Mouse (Mus musculus): ENCODE results near the gene Polg2. TPM values are rescaled to one million over a fixed set of nuclear protein-coding genes. Genes with fewer than 3 reads are reported as not detected.

Polg2 gene
- polyA plus RNA-seq, 1 experiment from 2014 or later = 9.3 TPM

DNA sequence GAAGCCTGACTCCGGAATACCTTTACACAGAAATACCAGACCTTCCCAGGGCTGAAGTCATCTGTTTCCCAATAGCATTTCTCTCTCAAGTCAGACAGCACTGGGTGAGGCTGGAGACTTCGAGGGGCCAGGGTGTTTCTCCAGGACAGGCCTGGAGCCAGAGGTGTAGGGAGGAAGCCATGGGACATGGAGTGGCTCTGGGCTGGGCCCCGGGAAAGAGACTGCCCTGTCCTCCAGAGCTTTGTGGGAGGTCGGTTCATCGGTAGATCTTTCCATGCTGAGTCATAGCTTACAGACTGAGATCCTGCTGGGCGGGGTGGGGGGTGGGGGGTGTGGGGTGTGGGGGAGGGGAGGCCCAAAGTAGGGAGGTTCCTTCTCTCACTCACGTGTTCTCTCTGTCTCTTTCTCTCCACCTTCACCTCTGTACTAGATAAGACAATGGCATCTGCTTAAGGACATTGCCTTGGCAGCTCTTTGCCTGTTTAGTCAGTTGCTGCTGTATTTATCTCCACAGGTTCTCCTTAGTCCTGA is 56.4 kb downstream of the Polg2 start:
- no peak overlapping the region for H3K4me3 ChIP-seq (ENCODE audit: low read depth, low read length)
- ATAC-seq (replicated peaks; ENCODE audit: low FRiP score) (peak; percentile 78), DNase-seq (ENCODE audit: low spot score) (peak; percentile 51)
- 13% methylated on average over 7 of the region's 7 CpGs for WGBS
- no peaks in the 10 kb centered on the region for H3K9me3 ChIP-seq (ENCODE audit: control insufficient read depth, low read length)
- H3K27ac ChIP-seq (ENCODE audit: low read depth, low read length) = peak overlapping the region; percentile 70
- 0 out of 2 replicates have a peak overlapping the region, but pooled peaks have one; percentile 48 for H3K9ac ChIP-seq (ENCODE audit: low read depth, low read length)
- no peaks in the 10 kb centered on the region for H3K27me3 ChIP-seq (replicated peaks; ENCODE audit: control insufficient read depth, insufficient read depth, low read length)
- H3K4me1 ChIP-seq (replicated peaks; ENCODE audit: control insufficient read depth, insufficient read depth, low read length) = peaks cover 18% of the 10 kb centered on the region
- H3K4me2 ChIP-seq = peak overlapping the region; percentile 54
- no peaks in the 10 kb centered on the region for H3K36me3 ChIP-seq (ENCODE audit: control insufficient read depth, insufficient read depth, low read length)

GRCm38 (mm10) chr11:106720379-106720778 is 59.0 kb downstream of the Polg2 start:
- no peaks in the 10 kb centered on the region for H3K27me3 ChIP-seq (replicated peaks; ENCODE audit: control insufficient read depth, insufficient read depth, low read length)
- 85% methylated on average over 8 of the region's 8 CpGs for whole genome bisulfite sequencing
- ATAC-seq (replicated peaks; ENCODE audit: low FRiP score) (no peak), DNase-seq (ENCODE audit: low spot score) (no peak)
- H3K9me3 ChIP-seq (ENCODE audit: control insufficient read depth, low read length) = no peaks in the 10 kb centered on the region
- H3K4me1 ChIP-seq (replicated peaks; ENCODE audit: control insufficient read depth, insufficient read depth, low read length) = peaks cover 22% of the 10 kb centered on the region
- H3K4me3 ChIP-seq (ENCODE audit: low read depth, low read length) = no peak overlapping the region
- no peaks in the 10 kb centered on the region for H3K36me3 ChIP-seq (ENCODE audit: control insufficient read depth, insufficient read depth, low read length)
- no peak overlapping the region for H3K27ac ChIP-seq (ENCODE audit: low read depth, low read length)
- no peak overlapping the region for H3K4me2 ChIP-seq
- no peak overlapping the region for H3K9ac ChIP-seq (ENCODE audit: low read depth, low read length)

Small RNA genes within 50 kb of the gene (microRNA-seq; reads per million reads assigned to microRNA genes)
- gene Gm25994 (ENCODE audit: borderline number of aligned reads) = not detected
- gene Mir3064 (ENCODE audit: borderline number of aligned reads) = 12.7 reads per million, percentile 25 among the genes with 10 or more reads in this experiment

Other genes starting within 250 kb of the Polg2 start
- 13.4 and 15.9 TPM in 2 replicates for gene Tex2, start 166.1 kb downstream of the Polg2 start, polyA plus RNA-seq (2014; fragmentation: Nextera tagmentation; extraction: Ambion mirVana)
- gene Pecam1, start 28.9 kb downstream of the Polg2 start, polyA plus RNA-seq (2014; fragmentation: Nextera tagmentation; extraction: Ambion mirVana) = 17.8 and 18.0 TPM in 2 replicates
- 2.3 and 2.4 TPM in 2 replicates for gene Milr1, start 28.3 kb downstream of the Polg2 start, polyA plus RNA-seq (2014; fragmentation: Nextera tagmentation; extraction: Ambion mirVana)
- gene Ddx5, start 9.6 kb upstream of the Polg2 start, polyA plus RNA-seq (2014; fragmentation: Nextera tagmentation; extraction: Ambion mirVana) = 288 and 310 TPM in 2 replicates
- 18.6 and 21.1 TPM in 2 replicates for gene Cep95, start 9.7 kb upstream of the Polg2 start, polyA plus RNA-seq (2014; fragmentation: Nextera tagmentation; extraction: Ambion mirVana)
- gene Smurf2, start 141.2 kb upstream of the Polg2 start, polyA plus RNA-seq (2014; fragmentation: Nextera tagmentation; extraction: Ambion mirVana) = 8.7 and 9.6 TPM in 2 replicates
- 448 and 517 TPM in 2 replicates for gene Kpna2, start 220.0 kb upstream of the Polg2 start, polyA plus RNA-seq (2014; fragmentation: Nextera tagmentation; extraction: Ambion mirVana)
- 1.9 and 2.1 TPM in 2 replicates for gene 1810010H24Rik, start 246.1 kb upstream of the Polg2 start, polyA plus RNA-seq (2014; fragmentation: Nextera tagmentation; extraction: Ambion mirVana)

Measured in liver, embryonic 11.5 days (tissue).